Mouse (Mus musculus): ENCODE data around the gene Amigo1.

DNA sequence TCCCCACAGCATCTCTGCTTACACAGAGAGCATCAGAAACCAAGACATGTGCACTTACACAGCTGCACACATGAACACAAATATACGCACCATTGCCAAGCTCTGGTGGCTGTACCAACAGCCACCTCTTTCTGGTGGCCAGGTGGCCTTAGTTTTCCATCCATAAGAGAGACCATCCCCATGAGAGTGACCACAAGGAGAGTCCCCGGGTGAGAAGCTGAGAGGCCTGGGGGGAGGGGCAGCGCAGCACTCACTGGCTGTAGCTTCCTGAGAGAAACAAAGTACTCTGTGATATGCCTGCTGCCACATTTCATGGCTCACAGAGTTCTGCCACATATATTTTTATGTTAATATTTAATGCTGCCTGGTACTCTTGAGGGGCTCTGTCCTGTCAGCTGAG is 16.9 kb upstream of the Amigo1 start:
- TF ChIP-seq POLR2A (IDR thresholded peaks at IDR 0.05; ENCODE audit: borderline replicate concordance, extremely low read depth, insufficient read depth, insufficient read length, poor library complexity, severe bottlenecking), result no peak
- no peak for TF ChIP-seq CTCF (IDR thresholded peaks at IDR 0.05; ENCODE audit: borderline replicate concordance, extremely low read depth, insufficient read depth, insufficient read length)
